Mouse (Mus musculus) embryonic fibroblast, embryonic 13.5 days (primary cell): ENCODE measurements around the gene Tmem203.

Source experiments
- CTCF ChIP-seq: IDR thresholded peaks from 2 replicates; pipeline ENCODE4 v1.5.1; 2011; ENCODE audit warnings: mild to moderate bottlenecking, control low read depth, low read length, moderate library complexity, borderline replicate concordance; ENCODE audit not compliant: insufficient read depth
- POLR2A ChIP-seq: IDR thresholded peaks from 2 replicates; pipeline ENCODE4 v1.6.1; 2011; ENCODE audit warnings: low read depth, mild to moderate bottlenecking, control low read depth, low read length, moderate library complexity

DNA sequence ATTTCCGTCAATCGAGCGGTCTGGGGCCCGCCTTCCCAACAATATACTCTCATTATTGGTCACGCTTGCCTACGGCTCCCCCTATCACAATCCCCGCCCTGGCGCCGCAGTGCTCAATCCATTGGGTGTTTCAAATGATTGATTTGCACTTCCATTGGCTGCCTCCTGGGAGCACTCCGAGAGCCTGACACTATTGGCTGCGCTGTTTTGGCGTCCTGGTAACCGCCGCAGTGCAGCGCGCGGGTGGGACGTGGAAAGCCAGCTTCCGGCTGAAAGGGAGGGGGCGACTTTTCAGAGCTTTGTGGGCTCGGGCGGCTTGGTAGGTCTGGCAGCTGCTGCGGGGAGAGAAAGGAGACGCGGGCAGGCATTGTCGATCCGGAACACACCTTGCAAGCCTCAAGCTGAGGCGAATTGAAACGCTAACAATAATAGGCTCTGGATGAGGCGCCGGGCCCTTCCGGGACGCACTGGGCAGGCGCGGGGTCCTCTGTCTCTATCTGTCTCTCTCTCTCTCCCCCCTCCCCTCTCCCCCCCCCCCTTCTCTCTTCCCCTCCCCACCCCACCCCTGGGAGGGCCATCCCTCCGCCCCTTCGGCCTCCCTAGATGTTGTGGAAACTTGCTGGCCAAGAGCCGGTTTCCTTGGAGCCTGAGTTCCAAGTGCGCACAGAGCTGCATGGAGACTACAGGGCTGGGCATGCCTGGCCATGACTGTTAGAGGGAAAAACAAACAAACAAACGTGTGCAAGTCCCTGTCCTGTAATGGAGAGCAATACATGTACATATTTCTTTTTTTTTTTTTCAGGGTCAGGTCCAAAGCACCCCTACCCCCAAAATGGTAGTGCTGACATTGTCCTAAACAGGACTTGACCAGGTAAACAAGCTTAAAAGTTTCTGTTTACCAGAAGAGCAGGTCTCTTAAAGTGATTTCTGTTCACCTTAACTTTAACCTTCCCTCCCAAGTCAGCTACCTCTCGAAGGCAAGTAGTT lies 30.2 kb upstream of the Tmem203 start:
- TF ChIP-seq CTCF (no peak), POLR2A (peak; percentile 66)
